Comparison of ENCODE assay signal across 11 mouse cellular contexts in genomic region chr17:29167371-29167770, GRCm38 (mm10). TPM values are rescaled to one million over a fixed set of nuclear protein-coding genes. Genes with fewer than 3 reads are reported as not detected.
A peak's percentile ranks its signal among the peaks of the same experiment; 100 is the strongest.
DNase-seq lines count a peak whose midpoint lies in the region; ATAC-seq lines count a peak whose summit lies in the region.
"Had no signal": no experiment of that assay in that cellular context is flagged by ENCODE, and none has a peak within 500 bp of the region (broad histone marks: within the 10 kb centered on the region; RNA-seq: fewer than 3 reads in every experiment).

No protein-coding gene starts in this region.

- WGBS in heart, embryonic 13.5 days, result 59% methylated on average over 6 of the region's 6 CpGs
- 60% methylated on average over 6 of the region's 6 CpGs for whole genome bisulfite sequencing in kidney, embryonic 14.5 days
- 63% methylated on average over 6 of the region's 6 CpGs for WGBS in intestine, embryonic 16.5 days

- H3K4me3 ChIP-seq in heart, embryonic 13.5 days, result no peak overlapping the region
- no peak overlapping the region for H3K4me3 ChIP-seq in kidney, embryonic 14.5 days (ENCODE audit: low read length)
- no peak overlapping the region for H3K4me3 ChIP-seq in intestine, embryonic 16.5 days (ENCODE audit: low read length)
- H3K4me3 ChIP-seq: embryonic facial prominence, embryonic 12.5 days; heart, embryonic 12.5 days had no signal

- H3K36me3 ChIP-seq in heart, embryonic 13.5 days, result no peaks in the 10 kb centered on the region
- H3K36me3 ChIP-seq in kidney, embryonic 14.5 days (ENCODE audit: control insufficient read depth, insufficient read depth, low read length), result no peaks in the 10 kb centered on the region
- no peaks in the 10 kb centered on the region for H3K36me3 ChIP-seq in intestine, embryonic 16.5 days (ENCODE audit: control insufficient read depth, insufficient read depth, low read length)
- H3K36me3 ChIP-seq: embryonic facial prominence, embryonic 12.5 days; heart, embryonic 12.5 days had no signal

- no peaks in the 10 kb centered on the region for H3K9me3 ChIP-seq in heart, embryonic 13.5 days
- H3K9me3 ChIP-seq in kidney, embryonic 14.5 days (ENCODE audit: control insufficient read depth, low read length), result no peaks in the 10 kb centered on the region
- H3K9me3 ChIP-seq in intestine, embryonic 16.5 days (ENCODE audit: control insufficient read depth, low read length), result no peaks in the 10 kb centered on the region
- H3K9me3 ChIP-seq: embryonic facial prominence, embryonic 12.5 days had no signal

- H3K27ac ChIP-seq in heart, embryonic 13.5 days (replicated peaks), result no peak overlapping the region
- peak overlapping the region; percentile 75; the same call in 1 of the 2 replicates for H3K27ac ChIP-seq in kidney, embryonic 14.5 days (ENCODE audit: low read depth, low read length)
- no peak overlapping the region for H3K27ac ChIP-seq in intestine, embryonic 16.5 days (ENCODE audit: low read length)
- H3K27ac ChIP-seq: embryonic facial prominence, embryonic 12.5 days had no signal

- no peak for DNase-seq in heart, postnatal 36 days
- DNase-seq in lung, postnatal 4 days, result peak; percentile 66 to 73
- peak; percentile 77 for DNase-seq in thymus, postnatal 0 days (ENCODE audit: low spot score)
- DNase-seq in layer of hippocampus, postnatal 10 days (ENCODE audit: low spot score in 2 of 2), result no peak
- DNase-seq in layer of hippocampus, adult 9-11 months, result no peak
- DNase-seq: retina, postnatal 1 day had no signal

- H3K9ac ChIP-seq in heart, embryonic 13.5 days, result peak overlapping the region; percentile 19; the same call in 1 of the 2 replicates
- H3K9ac ChIP-seq in kidney, embryonic 14.5 days (ENCODE audit: low read depth, low read length), result no peak overlapping the region
- H3K9ac ChIP-seq in intestine, embryonic 16.5 days (ENCODE audit: low read depth, low read length), result no peak overlapping the region
- H3K9ac ChIP-seq: embryonic facial prominence, embryonic 12.5 days; heart, embryonic 12.5 days had no signal

- H3K27me3 ChIP-seq in heart, embryonic 13.5 days (replicated peaks), result peaks cover 12% of the 10 kb centered on the region
- H3K27me3 ChIP-seq in kidney, embryonic 14.5 days (ENCODE audit: control insufficient read depth, insufficient read depth, low read length), result no peaks in the 10 kb centered on the region
- no peaks in the 10 kb centered on the region for H3K27me3 ChIP-seq in intestine, embryonic 16.5 days (replicated peaks; ENCODE audit: control insufficient read depth, insufficient read depth, low read length)
- H3K27me3 ChIP-seq: embryonic facial prominence, embryonic 12.5 days had no signal

- no peak overlapping the region for H3K4me2 ChIP-seq in heart, embryonic 13.5 days
- H3K4me2 ChIP-seq in kidney, embryonic 14.5 days (replicated peaks; ENCODE audit: low read depth, low read length), result no peak overlapping the region
- H3K4me2 ChIP-seq in intestine, embryonic 16.5 days (ENCODE audit: low read depth, low read length), result no peak overlapping the region
- H3K4me2 ChIP-seq: embryonic facial prominence, embryonic 12.5 days; heart, embryonic 12.5 days had no signal

- no peak for ATAC-seq in heart, embryonic 13.5 days (ENCODE audit: extremely low read depth, insufficient number of reproducible peaks, low FRiP score, low TSS enrichment)
- ATAC-seq in kidney, embryonic 14.5 days (ENCODE audit: low FRiP score, low TSS enrichment), result no peak
- ATAC-seq in intestine, embryonic 16.5 days, result no peak

- peaks cover 46% of the 10 kb centered on the region for H3K4me1 ChIP-seq in heart, embryonic 13.5 days
- peaks cover 20% of the 10 kb centered on the region for H3K4me1 ChIP-seq in kidney, embryonic 14.5 days (ENCODE audit: control insufficient read depth, insufficient read depth, low read length)
- H3K4me1 ChIP-seq in intestine, embryonic 16.5 days (ENCODE audit: control insufficient read depth, insufficient read depth, low read length), result peaks cover 22% of the 10 kb centered on the region

- intact Hi-C loops in heart, postnatal 36 days (cut with DNase I), result no loop called here

RNA-seq across cellular contexts. Expression of gene Rab44, which starts 53.4 kb away (rescaled TPM):
- polyA plus RNA-seq in heart, embryonic 13.5 days (2015; fragmentation: Nextera tagmentation; extraction: Ambion mirVana), result 0.18 and 0.35 TPM in 2 replicates
- total RNA-seq in heart, postnatal 36 days (2021), result under 1 TPM; 0.43 to 0.50 TPM
- 0.39 TPM in 1 of 2 replicates, not detected in the other for polyA plus RNA-seq in kidney, embryonic 14.5 days (2014; fragmentation: Nextera tagmentation; extraction: Ambion mirVana)
- polyA plus RNA-seq in thymus, postnatal 0 days (2015; fragmentation: Nextera tagmentation; extraction: Ambion mirVana), result 4.9 and 5.4 TPM in 2 replicates
- under 1 TPM; 0.13 to 0.59 TPM for total RNA-seq in layer of hippocampus, postnatal 10 days (2021)
- polyA plus RNA-seq in intestine, embryonic 16.5 days (2015; fragmentation: Nextera tagmentation; extraction: Ambion mirVana), result 0.34 and 0.70 TPM in 2 replicates

Comparison
In these comparisons a context has a peak if more than half of its experiments do, and no peak if none do; other contexts are left out.
1. DNase-seq: peak in lung, postnatal 4 days (2 of 2) and thymus, postnatal 0 days (single experiment); none in heart, postnatal 36 days (0 of 2), layer of hippocampus, postnatal 10 days (0 of 2) and layer of hippocampus, adult 9-11 months (single experiment).